ENCODE assay signal across 8 mouse cellular contexts in the genomic region with DNA sequence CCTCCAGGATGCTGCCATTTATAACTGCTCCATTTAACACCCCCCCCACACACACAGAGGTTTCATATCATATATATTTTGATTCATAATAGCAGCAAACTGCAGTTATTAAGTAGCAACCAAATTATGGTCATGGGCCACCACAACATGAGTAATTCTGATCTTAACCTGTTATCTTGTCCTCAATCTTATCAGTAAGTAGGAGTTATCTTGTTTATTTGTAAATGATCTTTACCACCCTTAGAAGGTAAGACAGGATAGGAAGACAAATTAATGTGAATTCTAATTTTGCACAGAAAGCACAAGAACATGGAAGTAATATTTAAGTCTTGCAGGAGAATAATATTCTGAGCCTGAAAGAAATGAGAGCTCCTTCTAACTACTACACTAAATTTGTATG. TPM values are rescaled to one million over a fixed set of nuclear protein-coding genes. Genes with fewer than 3 reads are reported as not detected.
DNase-seq lines count a peak whose midpoint lies in the region; ATAC-seq and TF ChIP-seq lines count a peak whose summit lies in the region.

No protein-coding gene starts in this region.

- no peak for DNase-seq in heart, adult 2 months
- DNase-seq in embryonic facial prominence, embryonic 10.5 days (ENCODE audit: low spot score): no peak
- DNase-seq in induced T-regulatory cell, adult 2 months (ENCODE audit: low read depth): peak; percentile 27
- DNase-seq in midbrain, embryonic 14.5 days: no peak
- no peak for DNase-seq in B cell, adult 2 months
- no peak for DNase-seq in thymus, adult 18-20 months
- no peak for DNase-seq in yolk sac, embryonic 10.5 days (ENCODE audit: low spot score)

- H3K4me1 ChIP-seq in heart, embryonic 13.5 days: peaks cover 20% of the 10 kb centered on the region
- no peaks in the 10 kb centered on the region for H3K4me1 ChIP-seq in heart, adult 2 months (ENCODE audit: control insufficient read depth, insufficient read depth, low read length)
- peaks cover 18% of the 10 kb centered on the region for H3K4me1 ChIP-seq in embryonic facial prominence, embryonic 10.5 days
- peaks cover 10% of the 10 kb centered on the region for H3K4me1 ChIP-seq in midbrain, embryonic 14.5 days (ENCODE audit: control insufficient read depth, insufficient read depth, low read length)

- intact Hi-C loops in heart, adult 2 months (cut with DNase I): loop anchor here (2.0 kb wide), 3 partner anchors 29 to 151 kb away; partner anchors contain the start of genes Cog7, Ears2 and Ubfd1

- ATAC-seq in heart, embryonic 13.5 days (ENCODE audit: extremely low read depth, insufficient number of reproducible peaks, low FRiP score, low TSS enrichment): no peak
- ATAC-seq in midbrain, embryonic 14.5 days (ENCODE audit: low FRiP score, low TSS enrichment): no peak

- H3K79me2 ChIP-seq in heart, adult 2 months (replicated peaks; ENCODE audit: control insufficient read depth, insufficient read depth, low read length): no peaks in the 10 kb centered on the region

- H3K27ac ChIP-seq in heart, embryonic 13.5 days (replicated peaks): no peak overlapping the region
- H3K27ac ChIP-seq in heart, adult 2 months: no peak overlapping the region
- H3K27ac ChIP-seq in embryonic facial prominence, embryonic 10.5 days (replicated peaks): no peak overlapping the region
- no peak overlapping the region for H3K27ac ChIP-seq in midbrain, embryonic 14.5 days (replicated peaks; ENCODE audit: low read depth, low read length)

- TF ChIP-seq EP300 in heart, adult 2 months (IDR thresholded peaks at IDR 0.05; ENCODE audit: insufficient read depth, low read depth, low read length): no peak

- peak overlapping the region; percentile 90 for H3K4me2 ChIP-seq in heart, embryonic 13.5 days
- peak overlapping the region; percentile 89 for H3K4me2 ChIP-seq in midbrain, embryonic 14.5 days (ENCODE audit: low read length)

- H3K36me3 ChIP-seq in heart, embryonic 13.5 days: peaks cover 48% of the 10 kb centered on the region
- peaks cover 12% of the 10 kb centered on the region; the same call in 1 of the 2 replicates for H3K36me3 ChIP-seq in heart, adult 2 months (ENCODE audit: control insufficient read depth, insufficient read depth, low read length)
- peaks cover 54% of the 10 kb centered on the region for H3K36me3 ChIP-seq in embryonic facial prominence, embryonic 10.5 days (replicated peaks)
- H3K36me3 ChIP-seq in midbrain, embryonic 14.5 days (ENCODE audit: control insufficient read depth, insufficient read depth, low read length): peaks cover 36% of the 10 kb centered on the region

- TF ChIP-seq CTCF in heart, adult 2 months (IDR thresholded peaks at IDR 0.05): no peak

- H3K9ac ChIP-seq in heart, embryonic 13.5 days: peak overlapping the region; percentile 88
- H3K9ac ChIP-seq in heart, adult 2 months (ENCODE audit: low read depth, low read length): no peak overlapping the region
- H3K9ac ChIP-seq in midbrain, embryonic 14.5 days (replicated peaks; ENCODE audit: low read length): no peak overlapping the region

- TF ChIP-seq POLR2A in heart, adult 2 months (IDR thresholded peaks at IDR 0.05; ENCODE audit: insufficient read depth, low read depth, low read length): no peak

- H3K4me3 ChIP-seq in heart, embryonic 13.5 days: peak overlapping the region; percentile 93
- no peak overlapping the region for H3K4me3 ChIP-seq in heart, adult 2 months
- peak overlapping the region; percentile 95 for H3K4me3 ChIP-seq in embryonic facial prominence, embryonic 10.5 days
- H3K4me3 ChIP-seq in midbrain, embryonic 14.5 days (replicated peaks; ENCODE audit: low read depth, low read length): peak overlapping the region; percentile 95

- H3K27me3 ChIP-seq in heart, embryonic 13.5 days (replicated peaks): no peaks in the 10 kb centered on the region
- H3K27me3 ChIP-seq in heart, adult 2 months (ENCODE audit: control insufficient read depth, insufficient read depth, low read length): no peaks in the 10 kb centered on the region
- no peaks in the 10 kb centered on the region for H3K27me3 ChIP-seq in embryonic facial prominence, embryonic 10.5 days (replicated peaks; ENCODE audit: low read depth, poor library complexity, severe bottlenecking)
- H3K27me3 ChIP-seq in midbrain, embryonic 14.5 days (ENCODE audit: control insufficient read depth, insufficient read depth, low read length): no peaks in the 10 kb centered on the region

- H3K9me3 ChIP-seq in heart, embryonic 13.5 days: no peaks in the 10 kb centered on the region
- no peaks in the 10 kb centered on the region for H3K9me3 ChIP-seq in embryonic facial prominence, embryonic 10.5 days
- no peaks in the 10 kb centered on the region for H3K9me3 ChIP-seq in midbrain, embryonic 14.5 days (ENCODE audit: control insufficient read depth, low read length)

RNA-seq across cellular contexts. Expression of gene Palb2, which starts 1.0 kb away (rescaled TPM):
- 9.5 and 10.0 TPM in 2 replicates for polyA plus RNA-seq in heart, embryonic 13.5 days (2015; fragmentation: Nextera tagmentation; extraction: Ambion mirVana)
- under 1 TPM; 0.55 to 0.63 TPM for total RNA-seq in heart, adult 2 months (2021)
- 0.74 and 0.94 TPM in 2 replicates for polyA plus RNA-seq in heart, adult 2 months (2012; rRNA removed)
- polyA plus RNA-seq in embryonic facial prominence, embryonic 10.5 days (2016; fragmentation: Nextera tagmentation; extraction: Ambion mirVana): 25.6 and 27.0 TPM in 2 replicates
- polyA plus RNA-seq in midbrain, embryonic 14.5 days (2014; fragmentation: Nextera tagmentation; extraction: Ambion mirVana): 5.6 TPM in 2 replicates

RNA-seq across cellular contexts. Expression of gene Dctn5, which starts 1.0 kb away (rescaled TPM):
- 70.6 and 76.4 TPM in 2 replicates for polyA plus RNA-seq in heart, embryonic 13.5 days (2015; fragmentation: Nextera tagmentation; extraction: Ambion mirVana)
- total RNA-seq in heart, adult 2 months (2021): 10 to 100 TPM; 25.3 to 26.1 TPM
- polyA plus RNA-seq in heart, adult 2 months (2012; rRNA removed): 40.5 and 55.8 TPM in 2 replicates
- 117 and 120 TPM in 2 replicates for polyA plus RNA-seq in embryonic facial prominence, embryonic 10.5 days (2016; fragmentation: Nextera tagmentation; extraction: Ambion mirVana)
- 152 and 167 TPM in 2 replicates for polyA plus RNA-seq in midbrain, embryonic 14.5 days (2014; fragmentation: Nextera tagmentation; extraction: Ambion mirVana)

RNA-seq across cellular contexts. Expression of gene Plk1, which starts 27.4 kb away (rescaled TPM):
- polyA plus RNA-seq in heart, embryonic 13.5 days (2015; fragmentation: Nextera tagmentation; extraction: Ambion mirVana): 93.1 and 93.9 TPM in 2 replicates
- total RNA-seq in heart, adult 2 months (2021): under 1 TPM; 0.50 to 0.59 TPM
- polyA plus RNA-seq in heart, adult 2 months (2012; rRNA removed): 0.68 and 0.85 TPM in 2 replicates
- 230 and 244 TPM in 2 replicates for polyA plus RNA-seq in embryonic facial prominence, embryonic 10.5 days (2016; fragmentation: Nextera tagmentation; extraction: Ambion mirVana)
- polyA plus RNA-seq in midbrain, embryonic 14.5 days (2014; fragmentation: Nextera tagmentation; extraction: Ambion mirVana): 12.7 and 21.4 TPM in 2 replicates

RNA-seq across cellular contexts. Expression of gene Ndufab1, which starts 30.1 kb away (rescaled TPM):
- 1,343 and 1,477 TPM in 2 replicates for polyA plus RNA-seq in heart, embryonic 13.5 days (2015; fragmentation: Nextera tagmentation; extraction: Ambion mirVana)
- total RNA-seq in heart, adult 2 months (2021): 1,000 to 10,000 TPM; 1,546 to 1,742 TPM
- polyA plus RNA-seq in heart, adult 2 months (2012; rRNA removed): 502 and 847 TPM in 2 replicates
- polyA plus RNA-seq in embryonic facial prominence, embryonic 10.5 days (2016; fragmentation: Nextera tagmentation; extraction: Ambion mirVana): 763 and 789 TPM in 2 replicates
- polyA plus RNA-seq in midbrain, embryonic 14.5 days (2014; fragmentation: Nextera tagmentation; extraction: Ambion mirVana): 583 and 649 TPM in 2 replicates

RNA-seq across cellular contexts. Expression of gene Ern2, which starts 54.2 kb away (rescaled TPM):
- 0.06 TPM in 1 of 2 replicates, not detected in the other for polyA plus RNA-seq in heart, embryonic 13.5 days (2015; fragmentation: Nextera tagmentation; extraction: Ambion mirVana)
- not detected for total RNA-seq in heart, adult 2 months (2021)
- 0.53 TPM in 1 of 2 replicates, not detected in the other for polyA plus RNA-seq in heart, adult 2 months (2012; rRNA removed)
- 0.05 TPM in 2 replicates for polyA plus RNA-seq in embryonic facial prominence, embryonic 10.5 days (2016; fragmentation: Nextera tagmentation; extraction: Ambion mirVana)
- 1.1 and 1.6 TPM in 2 replicates for polyA plus RNA-seq in midbrain, embryonic 14.5 days (2014; fragmentation: Nextera tagmentation; extraction: Ambion mirVana)
